Mouse (Mus musculus): ENCODE measurements around the gene Hoxa11. TPM values are rescaled to one million over a fixed set of nuclear protein-coding genes. Genes with fewer than 3 reads are reported as not detected.
A peak's percentile ranks its signal among the peaks of the same experiment; 100 is the strongest.

Hoxa11 gene
- polyA plus RNA-seq, 1 experiment from 2014 or later, result not detected

DNA sequence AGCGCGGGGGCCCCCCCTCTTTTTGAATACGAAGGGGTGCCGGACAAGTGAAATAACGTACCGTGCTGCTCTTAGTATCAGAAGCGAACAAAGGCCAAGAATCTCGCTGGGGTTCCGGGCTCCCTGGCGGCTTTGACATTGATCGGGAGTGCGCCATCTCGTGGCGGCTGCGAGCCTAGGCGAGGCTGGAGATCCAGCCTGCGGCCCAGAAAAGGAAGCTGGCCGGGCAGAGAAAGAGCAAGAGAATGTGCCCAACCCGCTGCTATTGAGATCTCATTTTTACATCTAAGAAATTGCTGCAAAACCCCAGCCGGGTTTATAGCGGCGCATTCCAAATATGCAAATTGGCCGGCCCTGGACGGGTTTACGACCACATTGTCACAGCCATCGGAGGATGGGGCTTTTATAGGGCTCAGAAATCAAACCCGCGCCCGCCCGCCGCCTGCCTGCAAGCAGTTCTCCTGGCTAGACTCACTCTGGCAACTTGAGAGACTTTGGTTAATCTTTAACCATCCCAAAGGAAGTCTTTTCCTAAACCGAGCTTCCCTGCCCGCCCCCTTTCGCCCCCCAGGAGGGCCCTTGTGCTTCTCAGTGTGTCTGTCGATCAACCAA lies 5.1 kb downstream of the Hoxa11 start, which contains the start of gene Hoxa10:
TSS of gene Hoxa10 (minus strand) at position 466 of the 612 bp plus-strand sequence.
- peaks cover 15% of the 10 kb centered on the region for H3K4me1 ChIP-seq
- no peak within 1 kb of the TSS for H3K27ac ChIP-seq
- DNase-seq (ENCODE audit: extremely low spot score, low spot score), result peak; percentile 85
- no peaks in the 10 kb centered on the region for H3K9me3 ChIP-seq
- peak within 1 kb of the TSS; percentile 24; the same call in 1 of the 2 replicates for H3K4me3 ChIP-seq
- H3K36me3 ChIP-seq (replicated peaks), result no peaks in the 10 kb centered on the region
- H3K27me3 ChIP-seq (ENCODE audit: poor library complexity, severe bottlenecking), result peaks cover 100% of the 10 kb centered on the region
- WGBS, result 1% methylated on average over 35 of the region's 35 CpGs

DNA sequence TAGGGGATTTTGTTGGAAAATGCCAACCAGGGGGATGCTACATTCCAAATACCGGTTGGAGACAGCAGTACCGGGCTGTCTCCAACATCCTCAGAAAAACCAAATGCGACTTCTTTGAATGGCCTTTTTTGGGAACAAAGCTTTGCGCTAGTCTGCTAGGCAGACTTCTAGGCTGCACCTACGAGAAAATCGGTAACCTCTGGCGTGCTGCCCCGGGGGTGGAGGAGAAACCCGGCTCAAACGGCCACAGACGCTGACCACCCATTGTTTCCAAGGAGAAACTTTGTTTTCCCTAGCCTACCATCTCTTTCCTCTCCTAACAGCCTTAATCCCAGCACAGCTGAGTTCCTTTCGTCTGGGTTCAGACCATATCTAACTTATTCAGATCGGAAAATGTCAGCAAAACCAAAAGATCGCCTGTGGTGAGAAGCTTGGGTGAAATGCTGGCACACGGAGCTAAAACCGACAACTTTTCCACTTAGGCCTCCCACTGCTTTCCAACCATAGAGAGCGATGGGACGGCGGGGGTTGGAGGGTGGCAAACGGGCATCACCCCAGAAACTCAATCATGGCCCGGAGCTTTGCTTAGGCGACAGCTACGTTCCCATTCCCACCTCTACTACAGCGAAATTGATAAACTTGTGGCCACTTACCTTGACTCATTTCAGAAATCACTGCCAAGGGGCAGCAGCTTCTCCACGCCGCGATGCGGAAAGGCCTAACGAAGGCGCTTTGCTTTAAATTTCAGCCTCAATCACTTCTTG lies 5.8 kb downstream of the Hoxa11 start:
- no peak overlapping the region for H3K27ac ChIP-seq
- peaks cover 100% of the 10 kb centered on the region for H3K27me3 ChIP-seq (ENCODE audit: poor library complexity, severe bottlenecking)
- no peak for DNase-seq (ENCODE audit: extremely low spot score, low spot score)
- peak overlapping the region; percentile 24; the same call in 1 of the 2 replicates for H3K4me3 ChIP-seq
- H3K4me1 ChIP-seq, result peaks cover 8% of the 10 kb centered on the region
- H3K9me3 ChIP-seq, result no peaks in the 10 kb centered on the region
- H3K36me3 ChIP-seq (replicated peaks), result no peaks in the 10 kb centered on the region
- WGBS, result 2% methylated on average over 30 of the region's 30 CpGs

DNA sequence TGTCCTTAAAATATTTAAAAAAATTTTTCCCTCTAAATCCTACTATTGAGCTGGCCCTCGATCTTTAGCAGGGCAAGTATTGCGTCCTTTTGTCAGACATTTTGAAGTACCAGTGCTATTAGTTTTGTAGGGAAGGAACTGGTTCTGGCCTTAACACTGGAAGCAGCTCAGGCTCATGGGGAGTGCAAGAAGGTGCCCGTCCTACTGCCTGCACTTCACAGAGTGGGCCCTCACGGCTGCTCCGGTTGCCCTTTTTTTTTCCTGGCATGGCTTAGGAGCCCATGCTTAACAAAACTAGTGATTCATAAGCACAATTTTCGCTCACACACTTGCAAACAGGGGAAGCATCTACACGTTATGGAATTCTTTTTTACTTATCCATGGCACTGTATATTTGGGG lies 6.6 kb downstream of the Hoxa11 start:
- peaks cover 14% of the 10 kb centered on the region for H3K4me1 ChIP-seq
- H3K27ac ChIP-seq, result no peak overlapping the region
- no peaks in the 10 kb centered on the region for H3K36me3 ChIP-seq (replicated peaks)
- DNase-seq (ENCODE audit: extremely low spot score, low spot score), result no peak
- H3K4me3 ChIP-seq, result no peak overlapping the region
- H3K9me3 ChIP-seq, result no peaks in the 10 kb centered on the region
- H3K27me3 ChIP-seq (ENCODE audit: poor library complexity, severe bottlenecking), result peaks cover 100% of the 10 kb centered on the region
- WGBS, result 3% methylated on average over 7 of the region's 7 CpGs

DNA sequence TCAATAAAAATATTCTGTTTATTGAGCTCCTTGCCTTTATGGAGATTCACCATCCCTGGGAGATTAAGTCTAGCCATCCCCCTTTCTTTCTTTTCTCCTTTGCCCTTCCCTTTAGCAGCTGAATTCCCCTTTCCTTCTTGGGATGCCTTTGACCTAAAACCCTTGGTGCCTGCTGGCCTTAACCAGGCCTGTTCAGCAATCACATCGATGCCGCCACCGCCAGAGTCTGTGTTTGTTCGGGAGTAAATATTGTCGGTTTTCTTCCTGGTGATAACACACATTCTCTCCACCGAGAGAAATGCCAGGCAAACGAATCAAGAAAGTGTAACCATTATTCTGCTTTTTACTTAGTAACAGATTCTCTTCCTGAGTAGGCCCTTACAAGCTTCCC lies 7.5 kb downstream of the Hoxa11 start:
- DNase-seq (ENCODE audit: extremely low spot score, low spot score), result no peak
- no peak overlapping the region for H3K27ac ChIP-seq
- no peaks in the 10 kb centered on the region for H3K9me3 ChIP-seq
- 3% methylated on average over 7 of the region's 7 CpGs for WGBS
- no peak overlapping the region for H3K4me3 ChIP-seq
- peaks cover 100% of the 10 kb centered on the region for H3K27me3 ChIP-seq (ENCODE audit: poor library complexity, severe bottlenecking)
- no peaks in the 10 kb centered on the region for H3K36me3 ChIP-seq (replicated peaks)
- peaks cover 17% of the 10 kb centered on the region for H3K4me1 ChIP-seq

DNA sequence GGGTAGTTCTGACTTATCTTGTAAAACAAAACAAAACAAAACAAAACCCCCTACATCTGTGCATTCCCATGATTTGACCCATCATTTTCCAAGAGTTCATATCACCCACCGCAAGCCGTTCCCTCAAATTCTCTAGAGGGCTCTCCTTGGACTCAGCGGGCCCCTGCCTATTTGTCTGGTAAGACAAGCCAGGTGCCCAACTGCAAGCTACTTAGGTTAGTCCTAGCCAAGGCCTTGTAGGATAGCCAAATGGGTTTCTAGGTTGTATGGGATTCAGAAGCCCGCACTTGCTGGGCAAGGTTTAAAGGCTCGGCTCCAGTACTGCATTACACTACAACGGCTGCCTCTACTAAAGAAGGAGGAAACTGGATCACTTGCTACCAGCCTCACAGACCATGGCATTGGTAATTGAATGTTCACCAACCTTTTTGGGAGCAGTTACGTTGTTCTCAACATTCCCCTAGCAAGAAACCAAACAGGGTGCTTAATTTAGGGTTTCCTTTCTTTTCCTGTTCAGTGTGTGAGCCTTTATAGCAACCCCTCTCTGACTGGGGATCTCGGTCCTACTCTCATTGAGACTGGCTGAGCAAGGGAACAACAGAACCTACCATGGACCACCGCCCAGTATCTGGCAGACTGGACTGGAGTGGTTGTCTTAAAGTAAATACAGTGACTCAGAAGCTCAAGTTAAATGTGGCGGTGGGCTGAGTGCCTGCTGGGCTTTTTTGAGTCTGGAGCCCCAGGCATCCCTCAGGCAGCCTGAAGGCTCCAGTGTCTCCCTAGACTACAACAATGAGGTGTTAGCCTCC lies 8.1 kb downstream of the Hoxa11 start:
- H3K36me3 ChIP-seq (replicated peaks), result no peaks in the 10 kb centered on the region
- H3K4me3 ChIP-seq, result no peak overlapping the region
- H3K4me1 ChIP-seq, result peaks cover 17% of the 10 kb centered on the region
- H3K27me3 ChIP-seq (ENCODE audit: poor library complexity, severe bottlenecking), result peaks cover 100% of the 10 kb centered on the region
- no peak for DNase-seq (ENCODE audit: extremely low spot score, low spot score)
- 9% methylated on average over 10 of the region's 10 CpGs for WGBS
- H3K27ac ChIP-seq, result no peak overlapping the region
- no peaks in the 10 kb centered on the region for H3K9me3 ChIP-seq

DNA sequence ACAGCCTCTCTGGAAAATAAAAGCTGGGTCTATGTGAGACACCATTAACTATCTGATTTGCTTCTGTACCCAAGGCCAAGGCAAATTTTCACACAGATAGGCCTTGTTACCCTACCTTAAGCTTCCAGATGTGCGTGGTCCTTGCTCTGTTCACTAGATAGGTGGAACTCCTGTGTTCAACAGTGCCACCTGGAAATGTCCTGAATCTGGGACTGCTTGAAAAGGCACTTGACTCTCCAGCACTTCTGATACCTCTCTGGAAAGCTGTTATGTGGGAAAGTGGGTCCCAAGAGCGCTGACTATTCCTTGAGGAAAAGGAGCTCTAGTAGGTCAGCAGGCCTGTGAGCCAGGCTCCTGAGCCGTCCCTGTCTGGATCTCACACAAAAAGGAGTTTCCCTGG lies 8.8 kb downstream of the Hoxa11 start:
- WGBS, result 10% methylated on average over 3 of the region's 3 CpGs
- H3K27me3 ChIP-seq (ENCODE audit: poor library complexity, severe bottlenecking), result peaks cover 100% of the 10 kb centered on the region
- no peaks in the 10 kb centered on the region for H3K36me3 ChIP-seq (replicated peaks)
- no peak overlapping the region for H3K4me3 ChIP-seq
- H3K9me3 ChIP-seq, result no peaks in the 10 kb centered on the region
- no peak overlapping the region for H3K27ac ChIP-seq
- no peak for DNase-seq (ENCODE audit: extremely low spot score, low spot score)
- peaks cover 17% of the 10 kb centered on the region for H3K4me1 ChIP-seq

DNA sequence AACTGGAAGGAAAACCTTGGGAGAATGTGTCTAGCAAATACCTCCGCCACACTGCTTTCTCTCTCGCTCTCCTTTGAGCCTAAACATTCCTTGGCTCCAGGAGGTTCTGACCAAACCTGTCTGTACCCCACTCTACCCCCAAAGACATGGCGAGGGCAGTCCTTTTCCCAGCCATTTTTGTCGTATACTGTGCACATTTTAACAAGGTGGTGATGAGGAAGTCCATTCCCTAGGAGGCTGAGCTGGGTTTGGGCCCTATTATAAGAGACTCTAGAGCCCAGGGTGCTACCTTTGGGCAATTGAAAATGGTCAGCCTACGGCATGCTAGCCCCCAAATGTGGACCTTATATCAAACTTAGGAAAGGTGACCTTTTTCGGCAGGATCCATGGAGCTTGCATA lies 9.7 kb downstream of the Hoxa11 start:
- Histone ChIP-seq H3K27ac (no peak overlapping the region), H3K36me3 (replicated peaks) (no peaks in the 10 kb centered on the region), H3K4me3 (no peak overlapping the region), H3K27me3 (ENCODE audit: poor library complexity, severe bottlenecking) (peaks cover 100% of the 10 kb centered on the region), H3K4me1 (peaks cover 17% of the 10 kb centered on the region), H3K9me3 (no peaks in the 10 kb centered on the region)
- no peak for DNase-seq (ENCODE audit: extremely low spot score, low spot score)
- WGBS, result 23% methylated on average over 6 of the region's 6 CpGs

DNA sequence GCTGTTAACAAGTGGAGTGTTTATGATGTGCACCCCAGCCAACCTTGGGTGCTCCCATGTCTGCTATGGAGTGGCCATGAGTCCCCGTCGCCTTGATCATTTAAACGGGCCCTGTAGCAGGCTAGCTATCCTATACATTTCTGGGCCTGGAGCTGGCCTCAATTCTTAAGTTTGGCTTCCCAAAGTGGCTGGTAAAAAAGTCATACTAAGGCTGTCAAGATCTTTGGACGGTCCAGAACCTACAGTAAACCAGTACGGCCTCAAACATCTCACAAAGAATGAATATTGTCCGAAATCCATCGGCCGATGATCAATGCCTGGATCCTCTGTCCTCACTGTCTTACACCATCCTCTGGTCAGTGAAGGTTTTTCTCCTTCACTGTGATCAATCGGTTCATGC lies 10.3 kb downstream of the Hoxa11 start:
- H3K36me3 ChIP-seq (replicated peaks), result no peaks in the 10 kb centered on the region
- H3K27ac ChIP-seq, result no peak overlapping the region
- H3K4me3 ChIP-seq, result no peak overlapping the region
- peaks cover 15% of the 10 kb centered on the region for H3K4me1 ChIP-seq
- H3K27me3 ChIP-seq (ENCODE audit: poor library complexity, severe bottlenecking), result peaks cover 100% of the 10 kb centered on the region
- H3K9me3 ChIP-seq, result no peaks in the 10 kb centered on the region
- DNase-seq (ENCODE audit: extremely low spot score, low spot score), result no peak
- 21% methylated on average over 9 of the region's 9 CpGs for WGBS

DNA sequence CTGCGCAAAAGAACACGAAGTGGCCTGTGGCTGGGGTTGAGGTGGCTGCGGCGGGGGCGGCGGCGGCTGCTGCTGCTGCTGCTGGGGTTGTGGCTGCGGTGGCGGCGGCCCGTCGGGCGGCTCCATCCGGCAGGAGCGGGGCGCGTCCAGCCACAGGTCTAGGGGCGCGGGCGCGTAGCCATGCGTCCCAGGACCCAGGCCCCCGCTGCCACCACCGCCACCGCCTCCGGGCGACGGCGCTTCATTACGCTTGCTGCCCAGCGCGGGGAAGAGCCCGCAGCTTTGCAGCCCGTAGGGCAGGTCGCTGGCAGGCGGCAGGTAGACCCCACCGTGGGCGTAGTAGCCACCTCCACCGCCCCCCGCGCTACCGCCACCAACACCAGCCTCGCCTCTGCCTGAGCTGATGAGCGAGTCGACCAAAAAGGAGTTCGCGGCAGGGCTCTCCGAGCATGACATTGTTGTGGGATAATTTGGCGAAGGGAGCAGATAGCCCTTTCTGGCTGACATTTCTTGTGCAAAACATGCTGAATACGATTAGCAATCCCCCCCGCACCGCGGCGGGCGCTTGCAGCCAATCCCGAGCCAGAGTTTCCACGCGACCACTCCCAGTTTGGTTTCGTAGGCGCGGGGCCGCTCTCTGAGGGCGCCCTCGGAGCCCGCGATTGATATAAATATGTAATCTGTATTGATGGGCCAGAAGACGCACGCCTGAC lies 11.0 kb downstream of the Hoxa11 start:
- Histone ChIP-seq H3K27me3 (ENCODE audit: poor library complexity, severe bottlenecking) (peaks cover 100% of the 10 kb centered on the region), H3K4me3 (0 out of 2 replicates have a peak overlapping the region, but pooled peaks have one; percentile 2), H3K27ac (no peak overlapping the region), H3K36me3 (replicated peaks) (no peaks in the 10 kb centered on the region), H3K4me1 (peaks cover 13% of the 10 kb centered on the region), H3K9me3 (no peaks in the 10 kb centered on the region)
- DNase-seq (ENCODE audit: extremely low spot score, low spot score), result no peak
- 1% methylated on average over 66 of the region's 68 CpGs for WGBS

DNA sequence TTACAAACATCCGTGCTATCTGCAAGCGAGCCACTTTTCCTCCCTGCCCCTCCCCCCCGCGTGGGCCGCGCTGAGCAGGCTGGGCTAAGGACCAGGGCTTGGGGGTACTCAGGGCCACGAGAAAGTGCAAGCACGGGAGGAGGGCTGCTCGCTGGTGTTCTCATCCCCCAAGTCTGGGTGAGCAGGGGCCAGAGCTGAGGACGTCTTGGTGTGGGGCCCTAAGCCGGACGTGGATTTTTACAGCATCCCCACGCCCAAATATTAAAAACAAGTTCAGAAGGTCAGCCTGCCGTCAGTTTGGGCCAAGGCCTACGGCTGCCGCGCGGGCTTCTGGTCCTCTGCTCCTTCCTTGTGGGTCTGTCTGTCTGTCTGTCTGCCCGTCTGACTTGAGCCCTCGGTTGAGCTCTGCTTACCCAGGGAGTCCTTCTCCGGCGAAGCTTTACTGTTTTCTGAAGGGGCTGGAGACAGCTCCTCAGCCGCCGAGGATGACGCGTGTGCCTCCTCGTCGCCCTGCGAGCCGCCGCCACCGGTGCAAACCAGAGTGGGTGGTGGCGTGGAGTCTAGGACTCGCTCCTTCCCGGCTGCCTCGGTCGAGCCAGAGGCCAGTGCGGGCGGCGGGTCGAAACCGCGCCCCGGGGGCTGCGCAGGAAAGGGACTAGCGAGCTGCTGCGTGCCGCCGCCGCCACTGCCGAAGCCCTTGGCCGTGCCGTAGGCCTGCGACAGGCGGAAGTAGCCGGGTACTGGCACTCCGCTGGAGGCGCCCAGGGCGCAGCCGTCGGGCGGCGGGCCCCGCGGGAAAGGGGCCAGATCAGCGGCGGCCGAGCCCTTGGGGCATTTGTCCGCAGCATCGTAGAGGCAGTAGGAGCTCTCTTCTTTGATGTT lies 11.8 kb downstream of the Hoxa11 start:
- no peak for DNase-seq (ENCODE audit: extremely low spot score, low spot score)
- no peaks in the 10 kb centered on the region for H3K9me3 ChIP-seq
- WGBS, result under 1% methylated on average over 70 of the region's 70 CpGs
- peaks cover 100% of the 10 kb centered on the region for H3K27me3 ChIP-seq (ENCODE audit: poor library complexity, severe bottlenecking)
- H3K4me1 ChIP-seq, result peaks cover 13% of the 10 kb centered on the region
- H3K4me3 ChIP-seq, result 0 out of 2 replicates have a peak overlapping the region, but pooled peaks have one; percentile 2
- H3K27ac ChIP-seq, result no peak overlapping the region
- no peaks in the 10 kb centered on the region for H3K36me3 ChIP-seq (replicated peaks)

DNA sequence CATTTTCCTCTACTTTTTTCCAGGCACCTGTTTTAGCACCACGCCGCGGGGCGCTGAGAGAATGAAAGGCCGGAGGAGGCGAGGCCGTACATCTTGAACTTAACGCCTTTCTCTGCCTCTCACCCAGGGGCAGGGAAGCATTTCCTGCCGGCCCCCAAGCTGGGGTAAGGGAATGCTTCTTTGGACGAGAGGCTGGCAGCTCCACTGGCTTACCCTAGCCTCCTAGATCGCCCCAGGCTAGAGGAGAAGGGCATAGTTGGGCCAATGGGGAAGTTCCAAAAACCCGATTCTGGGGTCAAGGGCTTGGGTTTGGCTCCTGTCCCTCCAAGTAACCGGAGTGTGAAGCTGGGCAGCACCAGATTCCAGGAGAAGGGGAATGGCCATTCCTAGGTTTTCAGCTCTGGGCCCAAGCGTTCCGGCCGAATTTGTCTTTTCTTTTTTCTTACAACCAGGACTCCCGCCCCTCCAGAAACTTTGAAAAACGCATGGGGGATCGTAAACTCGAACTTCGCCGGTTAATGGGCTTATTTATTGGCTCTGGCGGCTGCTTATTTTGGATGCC lies 12.5 kb downstream of the Hoxa11 start:
- no peaks in the 10 kb centered on the region for H3K9me3 ChIP-seq
- H3K4me3 ChIP-seq, result no peak overlapping the region
- DNase-seq (ENCODE audit: extremely low spot score, low spot score), result no peak
- no peak overlapping the region for H3K27ac ChIP-seq
- no peaks in the 10 kb centered on the region for H3K36me3 ChIP-seq (replicated peaks)
- peaks cover 13% of the 10 kb centered on the region for H3K4me1 ChIP-seq
- H3K27me3 ChIP-seq (ENCODE audit: poor library complexity, severe bottlenecking), result peaks cover 100% of the 10 kb centered on the region
- 3% methylated on average over 23 of the region's 23 CpGs for WGBS

Measured in forebrain, embryonic 10.5 days (tissue).